ENCODE assay signal across 8 mouse cellular contexts in genomic region chr5:33782345-33782998, GRCm38 (mm10). TPM values are rescaled to one million over a fixed set of nuclear protein-coding genes. Genes with fewer than 3 reads are reported as not detected.
DNase-seq lines count a peak whose midpoint lies in the region; ATAC-seq and TF ChIP-seq lines count a peak whose summit lies in the region.

Gene Letm1, minus strand, starts transcription at chr5:33782817.

- peak within 1 kb of the TSS; percentile 82 for H3K4me3 ChIP-seq in embryonic facial prominence, embryonic 14.5 days (ENCODE audit: low read depth, low read length)
- peak within 1 kb of the TSS; percentile 83 for H3K4me3 ChIP-seq in heart, adult 2 months
- H3K4me3 ChIP-seq in limb, embryonic 13.5 days = peak within 1 kb of the TSS; percentile 89
- H3K4me3 ChIP-seq in midbrain, embryonic 16.5 days (ENCODE audit: low read depth, low read length) = peak within 1 kb of the TSS; percentile 87

- H3K9me3 ChIP-seq in embryonic facial prominence, embryonic 14.5 days (ENCODE audit: control insufficient read depth, low read length) = no peaks in the 10 kb centered on the region
- H3K9me3 ChIP-seq in limb, embryonic 13.5 days = no peaks in the 10 kb centered on the region
- no peaks in the 10 kb centered on the region for H3K9me3 ChIP-seq in midbrain, embryonic 16.5 days (replicated peaks; ENCODE audit: control insufficient read depth, low read length, poor library complexity, severe bottlenecking)

- peak within 1 kb of the TSS; percentile 69; the same call in 1 of the 2 replicates for H3K27ac ChIP-seq in embryonic facial prominence, embryonic 14.5 days (replicated peaks; ENCODE audit: low read depth, low read length)
- H3K27ac ChIP-seq in heart, adult 2 months = peak within 1 kb of the TSS; percentile 86
- peak within 1 kb of the TSS; percentile 81 for H3K27ac ChIP-seq in limb, embryonic 13.5 days
- peak within 1 kb of the TSS; percentile 88 for H3K27ac ChIP-seq in midbrain, embryonic 16.5 days (ENCODE audit: low read length)

- peaks cover 4% of the 10 kb centered on the region for H3K79me2 ChIP-seq in heart, adult 2 months (replicated peaks; ENCODE audit: control insufficient read depth, insufficient read depth, low read length)

- peak; percentile 38 for TF ChIP-seq CTCF in heart, adult 2 months (IDR thresholded peaks at IDR 0.05)

- intact Hi-C loops in heart, adult 2 months (cut with DNase I) = loop anchor here (2.0 to 5.0 kb wide), 3 partner anchors 36 to 155 kb away; partner anchors contain the start of genes Nelfa, Tacc3 and Tmem129

- DNase-seq in 3T3-L1 (ENCODE audit: low read depth, low spot score) = peak; percentile 97
- peak; percentile 80 to 90 for DNase-seq in adrenal gland, postnatal 4 days (ENCODE audit: low spot score in 2 of 2)
- peak; percentile 98 for DNase-seq in embryonic facial prominence, embryonic 14.5 days (ENCODE audit: low spot score)
- peak; percentile 93 to 96 for DNase-seq in heart, adult 2 months
- DNase-seq in kidney, adult 8-10 months = peak; percentile 93 to 96
- DNase-seq in spleen, postnatal 10 days (ENCODE audit: low spot score in 2 of 2) = peak; percentile 81 to 94

- TF ChIP-seq EP300 in heart, adult 2 months (IDR thresholded peaks at IDR 0.05; ENCODE audit: insufficient read depth, low read depth, low read length) = 0 out of 2 replicates have a peak, but pooled peaks have one; percentile 9

- peak within 1 kb of the TSS; percentile 84 for H3K9ac ChIP-seq in embryonic facial prominence, embryonic 14.5 days (ENCODE audit: low read depth, low read length)
- H3K9ac ChIP-seq in heart, adult 2 months (ENCODE audit: low read depth, low read length) = peak within 1 kb of the TSS; percentile 79
- H3K9ac ChIP-seq in limb, embryonic 13.5 days = peak within 1 kb of the TSS; percentile 90
- peak within 1 kb of the TSS; percentile 92 for H3K9ac ChIP-seq in midbrain, embryonic 16.5 days (ENCODE audit: low read depth, low read length)

- peaks cover 10% of the 10 kb centered on the region; the same call in 1 of the 2 replicates for H3K36me3 ChIP-seq in embryonic facial prominence, embryonic 14.5 days (ENCODE audit: control insufficient read depth, insufficient read depth, low read length)
- no peaks in the 10 kb centered on the region for H3K36me3 ChIP-seq in heart, adult 2 months (ENCODE audit: control insufficient read depth, insufficient read depth, low read length)
- peaks cover 9% of the 10 kb centered on the region; the same call in 1 of the 2 replicates for H3K36me3 ChIP-seq in limb, embryonic 13.5 days
- H3K36me3 ChIP-seq in midbrain, embryonic 16.5 days (ENCODE audit: control insufficient read depth, insufficient read depth, low read length) = peaks cover under 1% of the 10 kb centered on the region

- TF ChIP-seq POLR2A in heart, adult 2 months (IDR thresholded peaks at IDR 0.05; ENCODE audit: insufficient read depth, low read depth, low read length) = peak; percentile 68

- no peaks in the 10 kb centered on the region for H3K27me3 ChIP-seq in embryonic facial prominence, embryonic 14.5 days (replicated peaks; ENCODE audit: control insufficient read depth, insufficient read depth, low read length)
- no peaks in the 10 kb centered on the region for H3K27me3 ChIP-seq in heart, adult 2 months (ENCODE audit: control insufficient read depth, insufficient read depth, low read length)
- no peaks in the 10 kb centered on the region for H3K27me3 ChIP-seq in limb, embryonic 13.5 days
- H3K27me3 ChIP-seq in midbrain, embryonic 16.5 days (ENCODE audit: control insufficient read depth, insufficient read depth, low read depth, low read length) = no peaks in the 10 kb centered on the region

- WGBS in embryonic facial prominence, embryonic 14.5 days = 0% methylated on average over 55 of the region's 65 CpGs
- WGBS in heart, adult 2 months = under 1% methylated on average over 64 of the region's 65 CpGs
- WGBS in limb, embryonic 13.5 days = under 1% methylated on average over 65 of the region's 65 CpGs
- under 1% methylated on average over 56 of the region's 65 CpGs for WGBS in midbrain, embryonic 16.5 days

- ATAC-seq in embryonic facial prominence, embryonic 14.5 days (ENCODE audit: low read depth) = peak; percentile 100
- peak; percentile 100 for ATAC-seq in limb, embryonic 13.5 days (ENCODE audit: low FRiP score, low read depth)
- ATAC-seq in midbrain, embryonic 16.5 days = peak; percentile 100

- H3K4me2 ChIP-seq in embryonic facial prominence, embryonic 14.5 days (ENCODE audit: low read depth, low read length) = peak within 1 kb of the TSS; percentile 79
- peak within 1 kb of the TSS; percentile 93 for H3K4me2 ChIP-seq in limb, embryonic 13.5 days (replicated peaks)
- H3K4me2 ChIP-seq in midbrain, embryonic 16.5 days (ENCODE audit: low read length) = peak within 1 kb of the TSS; percentile 94

- peaks cover 6% of the 10 kb centered on the region; the same call in 1 of the 2 replicates for H3K4me1 ChIP-seq in embryonic facial prominence, embryonic 14.5 days (ENCODE audit: control insufficient read depth, insufficient read depth, low read length)
- peaks cover 6% of the 10 kb centered on the region for H3K4me1 ChIP-seq in heart, adult 2 months (ENCODE audit: control insufficient read depth, insufficient read depth, low read length)
- peaks cover 23% of the 10 kb centered on the region for H3K4me1 ChIP-seq in limb, embryonic 13.5 days
- H3K4me1 ChIP-seq in midbrain, embryonic 16.5 days (ENCODE audit: control insufficient read depth, insufficient read depth, low read length) = peaks cover 18% of the 10 kb centered on the region

RNA-seq across cellular contexts. Expression of gene Letm1, which starts in this region (rescaled TPM):
- total RNA-seq in adrenal gland, postnatal 4 days (2021) = 10 to 100 TPM; 70.7 to 74.7 TPM
- polyA plus RNA-seq in embryonic facial prominence, embryonic 14.5 days (2014; fragmentation: Nextera tagmentation; extraction: Ambion mirVana) = 39.3 and 39.5 TPM in 2 replicates
- 100 to 1,000 TPM; 140 to 148 TPM for total RNA-seq in heart, adult 2 months (2021)
- 60.2 and 82.8 TPM in 2 replicates for polyA plus RNA-seq in heart, adult 2 months (2012; rRNA removed)
- 43.6 and 48.2 TPM in 2 replicates for polyA plus RNA-seq in limb, embryonic 13.5 days (2015; fragmentation: Nextera tagmentation; extraction: Ambion mirVana)
- 69.1 and 71.5 TPM in 2 replicates for polyA plus RNA-seq in midbrain, embryonic 16.5 days (2015; fragmentation: Nextera tagmentation; extraction: Ambion mirVana)

Comparison
In these comparisons a context has a peak if more than half of its experiments do, and no peak if none do; other contexts are left out.
1. Peak in every context shown above with its lines: DNase-seq, ATAC-seq, H3K4me3 ChIP-seq and H3K27ac ChIP-seq.